Mouse (Mus musculus): ENCODE measurements around the gene Grik1. TPM values are rescaled to one million over a fixed set of nuclear protein-coding genes. Genes with fewer than 3 reads are reported as not detected.

Gene Grik1
- polyA plus RNA-seq, 1 experiment from 2014 or later: 2.2 TPM

DNA sequence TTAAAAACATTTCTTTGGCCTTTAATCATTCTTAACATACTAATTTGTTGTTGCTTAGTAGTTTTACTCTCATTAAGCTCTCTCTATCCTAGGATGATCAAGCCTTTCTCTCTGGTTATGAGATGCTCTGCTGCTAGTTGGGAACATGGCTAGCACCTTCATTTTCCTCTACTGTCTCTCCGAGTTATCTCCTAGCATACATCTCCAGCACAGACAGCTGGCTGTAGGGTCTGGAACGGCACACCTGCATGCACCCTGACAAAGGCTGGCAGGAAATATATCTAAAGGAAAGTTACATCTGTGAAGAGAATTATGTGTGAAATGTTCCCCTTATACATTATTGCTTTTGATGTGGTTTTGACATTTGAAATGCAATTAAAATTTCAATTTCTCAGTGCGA, 42.5 kb downstream of the Grik1 start:
- H3K9me3 ChIP-seq (ENCODE audit: control insufficient read depth, low read length): no peaks in the 10 kb centered on the region
- WGBS: 84% methylated on average over 3 of the region's 3 CpGs
- H3K4me2 ChIP-seq (replicated peaks; ENCODE audit: low read depth, low read length): no peak overlapping the region

DNA sequence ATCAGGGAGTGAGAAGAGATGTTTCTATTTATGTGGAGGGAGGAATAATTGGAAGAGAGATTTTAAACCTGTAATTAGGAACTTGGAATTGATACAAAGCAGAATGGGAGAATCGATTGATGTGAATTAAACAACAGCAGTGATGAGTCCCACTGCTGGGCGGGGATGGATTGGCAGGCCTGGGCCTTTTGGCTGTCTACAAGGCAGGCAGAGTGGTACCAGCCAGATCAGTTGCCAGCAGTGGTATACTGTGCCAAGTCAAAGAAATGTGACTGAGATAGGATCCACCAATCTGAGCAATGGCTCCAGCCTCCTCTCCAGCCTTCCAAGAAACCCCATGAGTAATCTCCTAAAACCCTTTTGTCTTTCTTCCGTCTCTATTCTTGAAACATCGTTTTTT, 45.4 kb downstream of the Grik1 start:
- Histone ChIP-seq H3K4me1 (ENCODE audit: control insufficient read depth, insufficient read depth, low read length) (no peaks in the 10 kb centered on the region), H3K9ac (ENCODE audit: low read depth, low read length) (no peak overlapping the region), H3K4me2 (replicated peaks; ENCODE audit: low read depth, low read length) (no peak overlapping the region), H3K4me3 (ENCODE audit: low read length) (no peak overlapping the region), H3K27ac (ENCODE audit: low read depth, low read length) (no peak overlapping the region), H3K9me3 (ENCODE audit: control insufficient read depth, low read length) (no peaks in the 10 kb centered on the region), H3K36me3 (ENCODE audit: control insufficient read depth, insufficient read depth, low read length) (no peaks in the 10 kb centered on the region), H3K27me3 (ENCODE audit: control insufficient read depth, insufficient read depth, low read length) (no peaks in the 10 kb centered on the region)
- ATAC-seq (ENCODE audit: low FRiP score, low TSS enrichment): no peak
- 90% methylated on average over 4 of the region's 4 CpGs for WGBS

More for the DNA sequence above, 42.5 kb downstream of the Grik1 start:
- ATAC-seq (ENCODE audit: low FRiP score, low TSS enrichment): no peak
- Histone ChIP-seq H3K9ac (ENCODE audit: low read depth, low read length) (no peak overlapping the region), H3K27me3 (ENCODE audit: control insufficient read depth, insufficient read depth, low read length) (no peaks in the 10 kb centered on the region), H3K4me3 (ENCODE audit: low read length) (no peak overlapping the region), H3K36me3 (ENCODE audit: control insufficient read depth, insufficient read depth, low read length) (no peaks in the 10 kb centered on the region), H3K27ac (ENCODE audit: low read depth, low read length) (no peak overlapping the region), H3K4me1 (ENCODE audit: control insufficient read depth, insufficient read depth, low read length) (no peaks in the 10 kb centered on the region)

DNA sequence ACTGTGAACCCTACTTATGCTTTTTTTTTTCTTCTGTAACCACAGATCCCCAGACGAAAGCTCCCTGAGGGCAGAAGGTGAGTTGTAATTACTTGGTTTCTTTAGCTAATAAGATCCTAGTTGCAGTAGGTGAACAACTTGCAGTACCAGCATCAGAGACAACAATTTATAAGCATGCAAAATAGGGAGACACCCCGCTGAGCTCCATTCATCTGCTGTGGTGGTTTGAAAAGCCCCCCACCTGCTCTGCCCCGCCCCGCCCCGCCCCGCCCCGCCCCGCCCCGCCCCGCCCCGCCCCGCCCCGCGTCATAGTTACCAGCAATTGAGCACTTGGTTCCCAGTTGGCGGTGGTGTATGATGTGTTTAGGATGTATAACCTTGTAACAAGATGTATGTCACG, 64.4 kb downstream of the Grik1 start:
- H3K9ac ChIP-seq (ENCODE audit: low read depth, low read length): no peak overlapping the region
- H3K27ac ChIP-seq (ENCODE audit: low read depth, low read length): no peak overlapping the region
- H3K4me3 ChIP-seq (ENCODE audit: low read length): no peak overlapping the region
- 48% methylated on average over 16 of the region's 16 CpGs for WGBS
- H3K36me3 ChIP-seq (ENCODE audit: control insufficient read depth, insufficient read depth, low read length): no peaks in the 10 kb centered on the region
- no peaks in the 10 kb centered on the region for H3K4me1 ChIP-seq (ENCODE audit: control insufficient read depth, insufficient read depth, low read length)
- ATAC-seq (ENCODE audit: low FRiP score, low TSS enrichment): no peak
- H3K27me3 ChIP-seq (ENCODE audit: control insufficient read depth, insufficient read depth, low read length): no peaks in the 10 kb centered on the region
- no peak overlapping the region for H3K4me2 ChIP-seq (replicated peaks; ENCODE audit: low read depth, low read length)
- no peaks in the 10 kb centered on the region for H3K9me3 ChIP-seq (ENCODE audit: control insufficient read depth, low read length)

DNA sequence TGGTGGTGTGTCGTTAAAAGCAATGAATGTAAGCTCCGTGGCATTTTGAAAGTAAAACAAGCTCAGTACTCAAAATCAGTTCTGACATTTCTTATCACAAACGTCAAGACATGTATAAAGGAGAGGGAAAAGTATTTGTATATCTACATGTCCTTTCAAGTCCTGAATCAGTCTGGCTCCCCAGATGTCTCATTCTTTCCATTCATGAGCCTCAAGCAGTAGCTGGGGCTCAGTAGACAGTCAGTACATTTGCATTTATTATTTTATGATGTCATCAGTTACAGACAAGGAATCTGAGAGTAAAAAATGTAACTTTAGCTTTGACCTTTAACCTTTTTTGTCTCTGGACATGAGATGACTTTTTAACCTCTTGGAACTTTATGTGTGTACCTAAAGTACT, 68.1 kb downstream of the Grik1 start:
- 73% methylated on average over 3 of the region's 3 CpGs for WGBS
- Histone ChIP-seq H3K27me3 (ENCODE audit: control insufficient read depth, insufficient read depth, low read length) (no peaks in the 10 kb centered on the region), H3K4me1 (ENCODE audit: control insufficient read depth, insufficient read depth, low read length) (no peaks in the 10 kb centered on the region), H3K4me3 (ENCODE audit: low read length) (no peak overlapping the region), H3K9ac (ENCODE audit: low read depth, low read length) (no peak overlapping the region), H3K4me2 (replicated peaks; ENCODE audit: low read depth, low read length) (no peak overlapping the region), H3K27ac (ENCODE audit: low read depth, low read length) (no peak overlapping the region), H3K9me3 (ENCODE audit: control insufficient read depth, low read length) (no peaks in the 10 kb centered on the region; the same call in 1 of the 2 replicates), H3K36me3 (ENCODE audit: control insufficient read depth, insufficient read depth, low read length) (no peaks in the 10 kb centered on the region)
- ATAC-seq (ENCODE audit: low FRiP score, low TSS enrichment): no peak

DNA sequence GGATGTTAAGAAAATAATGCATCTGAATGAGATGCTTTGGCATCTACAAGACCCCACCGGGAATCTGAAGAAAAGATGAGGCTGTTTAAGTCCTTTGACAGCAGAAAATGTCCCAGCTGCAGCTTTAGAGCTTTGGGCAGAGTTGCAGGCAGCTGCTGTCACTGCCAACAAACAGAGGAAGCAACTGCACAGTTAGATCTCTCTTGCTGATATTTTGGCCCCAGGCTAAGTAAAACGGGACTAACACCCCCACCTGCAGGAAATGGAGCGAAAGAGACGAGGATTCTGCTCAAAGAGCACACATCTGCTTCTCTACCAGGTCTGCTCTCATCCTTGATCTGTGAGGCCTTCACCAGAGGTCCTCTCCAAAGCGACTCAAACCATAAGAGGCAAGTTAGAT, 77.5 kb downstream of the Grik1 start:
- no peaks in the 10 kb centered on the region for H3K36me3 ChIP-seq (ENCODE audit: control insufficient read depth, insufficient read depth, low read length)
- no peak for ATAC-seq (ENCODE audit: low FRiP score, low TSS enrichment)
- no peak overlapping the region for H3K27ac ChIP-seq (ENCODE audit: low read depth, low read length)
- H3K4me3 ChIP-seq (ENCODE audit: low read length): no peak overlapping the region
- H3K9me3 ChIP-seq (ENCODE audit: control insufficient read depth, low read length): no peaks in the 10 kb centered on the region
- H3K4me1 ChIP-seq (ENCODE audit: control insufficient read depth, insufficient read depth, low read length): no peaks in the 10 kb centered on the region
- 55% methylated on average over 5 of the region's 5 CpGs for WGBS
- no peak overlapping the region for H3K4me2 ChIP-seq (replicated peaks; ENCODE audit: low read depth, low read length)
- no peaks in the 10 kb centered on the region for H3K27me3 ChIP-seq (ENCODE audit: control insufficient read depth, insufficient read depth, low read length)
- no peak overlapping the region for H3K9ac ChIP-seq (ENCODE audit: low read depth, low read length)

DNA sequence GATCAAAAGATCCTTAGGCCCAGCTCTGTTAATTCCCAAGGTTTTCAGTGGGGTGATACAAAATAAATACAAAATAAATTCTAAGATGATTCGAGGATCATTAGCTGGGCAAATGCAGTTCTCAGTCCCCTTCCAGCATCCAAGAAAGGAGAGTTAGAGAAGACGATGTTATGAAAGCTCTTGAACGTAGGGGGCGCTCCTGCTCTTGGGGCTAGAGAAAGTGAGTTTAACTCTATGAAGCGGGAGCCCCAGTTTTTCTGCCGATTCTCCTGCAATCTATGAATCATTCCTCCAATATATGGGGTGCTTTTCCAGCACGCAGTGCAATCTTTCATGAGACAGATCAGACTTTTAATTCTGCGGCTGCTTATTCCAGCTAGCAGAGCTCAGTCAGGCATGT, 78.2 kb downstream of the Grik1 start:
- no peak for ATAC-seq (ENCODE audit: low FRiP score, low TSS enrichment)
- 65% methylated on average over 8 of the region's 8 CpGs for WGBS
- H3K4me3 ChIP-seq (ENCODE audit: low read length): no peak overlapping the region

DNA sequence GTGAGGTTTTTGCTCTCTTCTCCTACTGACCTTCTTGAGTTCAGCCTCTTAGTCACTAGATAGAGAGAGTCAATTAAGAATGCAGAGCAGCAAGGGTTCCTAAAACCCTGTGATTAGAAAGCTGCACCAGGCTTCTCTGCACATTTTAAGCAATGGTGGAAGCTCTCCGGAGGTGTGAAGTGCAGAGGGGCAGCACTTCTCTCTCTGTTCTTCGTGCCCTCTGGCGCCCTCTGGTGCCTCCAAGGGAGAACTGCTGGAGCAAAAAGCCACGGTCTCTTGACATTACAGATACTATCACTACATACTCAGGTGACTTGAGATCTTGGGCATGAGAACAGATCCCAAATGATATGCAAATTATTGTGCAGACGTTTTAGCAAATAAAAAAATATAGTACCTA, 85.7 kb downstream of the Grik1 start:
- Histone ChIP-seq H3K4me1 (ENCODE audit: control insufficient read depth, insufficient read depth, low read length) (no peaks in the 10 kb centered on the region), H3K9me3 (ENCODE audit: control insufficient read depth, low read length) (no peaks in the 10 kb centered on the region), H3K4me3 (ENCODE audit: low read length) (no peak overlapping the region), H3K36me3 (ENCODE audit: control insufficient read depth, insufficient read depth, low read length) (no peaks in the 10 kb centered on the region), H3K27ac (ENCODE audit: low read depth, low read length) (no peak overlapping the region), H3K27me3 (ENCODE audit: control insufficient read depth, insufficient read depth, low read length) (no peaks in the 10 kb centered on the region), H3K9ac (ENCODE audit: low read depth, low read length) (no peak overlapping the region), H3K4me2 (replicated peaks; ENCODE audit: low read depth, low read length) (no peak overlapping the region)
- ATAC-seq (ENCODE audit: low FRiP score, low TSS enrichment): peak; percentile 80; the same call in 1 of the 2 replicates
- 4% methylated on average over 5 of the region's 5 CpGs for WGBS

More for the DNA sequence above, 78.2 kb downstream of the Grik1 start:
- no peaks in the 10 kb centered on the region for H3K27me3 ChIP-seq (ENCODE audit: control insufficient read depth, insufficient read depth, low read length)
- no peaks in the 10 kb centered on the region for H3K4me1 ChIP-seq (ENCODE audit: control insufficient read depth, insufficient read depth, low read length)
- H3K9me3 ChIP-seq (ENCODE audit: control insufficient read depth, low read length): no peaks in the 10 kb centered on the region
- H3K4me2 ChIP-seq (replicated peaks; ENCODE audit: low read depth, low read length): no peak overlapping the region
- H3K36me3 ChIP-seq (ENCODE audit: control insufficient read depth, insufficient read depth, low read length): no peaks in the 10 kb centered on the region
- H3K9ac ChIP-seq (ENCODE audit: low read depth, low read length): no peak overlapping the region
- H3K27ac ChIP-seq (ENCODE audit: low read depth, low read length): no peak overlapping the region

DNA sequence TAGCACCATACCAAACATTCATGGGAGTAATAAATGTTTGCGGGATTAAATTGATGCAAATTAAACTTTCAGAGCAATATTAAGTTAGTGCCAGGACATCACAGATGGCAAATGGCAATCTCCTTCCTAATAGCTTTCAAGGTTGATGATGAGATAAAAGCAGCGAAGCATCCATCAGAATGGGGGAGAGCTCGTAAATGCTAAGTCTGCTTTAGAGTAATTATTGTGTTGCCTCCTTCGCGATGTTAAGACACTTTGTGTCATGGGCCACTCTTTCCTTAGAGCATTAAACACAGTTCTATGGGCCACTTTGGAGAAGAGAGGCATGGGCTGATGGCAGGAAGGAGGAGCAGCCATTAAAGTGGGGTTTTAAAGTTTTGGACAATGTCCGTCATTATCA, 86.1 kb downstream of the Grik1 start:
- no peak for ATAC-seq (ENCODE audit: low FRiP score, low TSS enrichment)
- Histone ChIP-seq H3K9ac (ENCODE audit: low read depth, low read length) (no peak overlapping the region), H3K4me3 (ENCODE audit: low read length) (no peak overlapping the region), H3K27me3 (ENCODE audit: control insufficient read depth, insufficient read depth, low read length) (no peaks in the 10 kb centered on the region), H3K4me1 (ENCODE audit: control insufficient read depth, insufficient read depth, low read length) (no peaks in the 10 kb centered on the region), H3K4me2 (replicated peaks; ENCODE audit: low read depth, low read length) (no peak overlapping the region), H3K27ac (ENCODE audit: low read depth, low read length) (no peak overlapping the region), H3K9me3 (ENCODE audit: control insufficient read depth, low read length) (no peaks in the 10 kb centered on the region), H3K36me3 (ENCODE audit: control insufficient read depth, insufficient read depth, low read length) (no peaks in the 10 kb centered on the region)
- WGBS: 61% methylated on average over 6 of the region's 6 CpGs

DNA sequence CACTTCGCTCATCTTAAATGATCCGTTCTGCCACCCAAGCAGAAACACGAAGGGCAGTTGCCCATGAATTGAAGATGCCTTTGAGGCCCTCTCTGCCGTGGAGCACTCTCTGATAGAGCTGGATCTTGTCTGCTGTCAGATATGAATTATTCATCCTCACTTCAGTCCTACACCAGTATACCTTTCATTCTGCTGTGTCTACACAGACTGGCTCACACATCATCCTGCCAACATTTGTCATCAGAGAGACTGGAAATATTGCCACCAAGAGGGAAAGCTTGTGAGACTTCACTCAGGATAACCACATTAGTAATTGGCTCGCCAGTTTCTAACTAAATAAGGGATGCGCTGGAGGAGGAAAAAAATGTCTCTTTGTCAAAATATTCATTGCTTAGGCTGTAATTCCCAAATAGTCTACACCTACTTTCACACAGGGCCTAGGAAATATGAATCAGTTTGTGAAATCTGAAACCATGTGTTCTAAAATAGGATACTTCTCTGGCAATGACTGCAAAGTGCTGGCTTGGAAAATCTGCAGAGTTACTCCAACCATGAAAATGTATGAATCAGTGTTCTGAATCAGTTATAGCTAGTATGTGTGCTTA, 102.5 kb downstream of the Grik1 start:
- Histone ChIP-seq H3K4me3 (ENCODE audit: low read length) (no peak overlapping the region), H3K27ac (ENCODE audit: low read depth, low read length) (no peak overlapping the region), H3K27me3 (ENCODE audit: control insufficient read depth, insufficient read depth, low read length) (no peaks in the 10 kb centered on the region), H3K9ac (ENCODE audit: low read depth, low read length) (no peak overlapping the region), H3K9me3 (ENCODE audit: control insufficient read depth, low read length) (no peaks in the 10 kb centered on the region), H3K4me1 (ENCODE audit: control insufficient read depth, insufficient read depth, low read length) (no peaks in the 10 kb centered on the region), H3K36me3 (ENCODE audit: control insufficient read depth, insufficient read depth, low read length) (no peaks in the 10 kb centered on the region), H3K4me2 (replicated peaks; ENCODE audit: low read depth, low read length) (no peak overlapping the region)
- 73% methylated on average over 6 of the region's 6 CpGs for WGBS
- no peak for ATAC-seq (ENCODE audit: low FRiP score, low TSS enrichment)
